Mouse (Mus musculus) left cerebral cortex, adult 18-20 months (tissue): ENCODE measurements around the gene 2810459M11Rik. TPM values are rescaled to one million over a fixed set of nuclear protein-coding genes. Genes with fewer than 3 reads are reported as not detected.
A peak's percentile ranks its signal among the peaks of the same experiment; 100 is the strongest.

Experiments used
- DNase-seq, 2 experiments: peaks; one replicate each; pipeline ENCODE4 v3.0.0; 2021 to 2022; ENCODE audit warnings: low spot score in 2 of 2, mixed read lengths in 1 of 2
- total RNA-seq, 2 experiments: library from RNA; stranded (reverse); gene quantifications; 2 replicates each; pipeline ENCODE4 v1.2.3; 2021

Gene 2810459M11Rik
- total RNA-seq, 2 experiments from 2014 or later: 10.8 to 10.9 TPM

DNA sequence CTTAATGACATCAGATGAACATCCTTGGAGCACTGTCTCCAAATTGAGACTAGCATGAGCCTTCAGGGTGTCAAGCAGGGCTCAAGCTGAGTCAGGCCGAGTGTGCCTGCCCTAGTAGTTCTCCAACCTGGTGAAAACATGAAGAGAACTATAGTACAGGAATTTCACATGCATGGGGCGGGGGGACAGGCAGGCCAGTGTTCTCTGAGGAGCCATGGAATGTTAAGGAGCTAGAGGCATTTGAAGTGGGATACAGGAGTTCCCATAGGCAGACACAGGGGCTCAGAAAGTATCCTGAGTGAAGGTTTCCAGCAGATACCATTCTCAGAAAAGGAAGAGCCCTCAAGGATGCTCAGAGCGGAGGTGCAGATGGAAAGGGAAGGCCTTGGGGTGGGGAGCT is 3.1 kb downstream of the 2810459M11Rik start:
- DNase-seq: no peak

DNA sequence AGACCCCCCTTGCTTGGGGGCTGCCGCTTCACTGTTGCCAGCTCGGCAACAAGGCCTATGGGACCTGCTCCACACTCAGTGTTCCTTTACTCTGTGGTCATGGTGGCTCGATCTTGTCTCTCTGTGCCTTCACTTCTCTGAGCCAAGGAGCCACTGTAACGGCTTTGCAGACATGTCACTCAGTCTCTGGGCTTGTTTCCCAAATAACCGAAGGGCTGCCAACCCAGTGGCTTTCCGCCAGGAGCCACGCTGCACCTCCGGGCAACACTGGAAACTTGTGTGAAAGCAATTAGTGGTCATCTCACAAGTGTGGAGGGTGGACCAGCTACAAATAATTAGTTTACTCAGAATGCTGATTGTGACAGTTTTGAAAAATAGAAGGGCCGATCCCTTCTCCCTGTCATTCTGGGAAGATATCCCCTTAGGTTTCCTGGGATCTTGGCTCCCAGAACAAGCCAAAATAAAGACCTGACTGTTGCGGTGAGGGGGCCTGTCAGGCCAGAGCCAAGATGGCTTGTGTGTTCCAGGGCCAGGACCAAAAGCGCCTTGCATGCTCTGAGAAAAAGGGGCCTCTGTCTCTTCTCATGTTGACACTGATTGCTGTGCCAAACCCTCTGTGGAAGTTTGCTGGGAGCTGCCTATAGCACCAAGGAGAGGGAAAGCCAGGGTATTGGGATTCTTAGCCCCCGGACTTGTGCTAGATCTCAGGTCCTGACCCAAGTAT is 7.7 kb downstream of the 2810459M11Rik start:
- peak; percentile 42 to 50 for DNase-seq

DNA sequence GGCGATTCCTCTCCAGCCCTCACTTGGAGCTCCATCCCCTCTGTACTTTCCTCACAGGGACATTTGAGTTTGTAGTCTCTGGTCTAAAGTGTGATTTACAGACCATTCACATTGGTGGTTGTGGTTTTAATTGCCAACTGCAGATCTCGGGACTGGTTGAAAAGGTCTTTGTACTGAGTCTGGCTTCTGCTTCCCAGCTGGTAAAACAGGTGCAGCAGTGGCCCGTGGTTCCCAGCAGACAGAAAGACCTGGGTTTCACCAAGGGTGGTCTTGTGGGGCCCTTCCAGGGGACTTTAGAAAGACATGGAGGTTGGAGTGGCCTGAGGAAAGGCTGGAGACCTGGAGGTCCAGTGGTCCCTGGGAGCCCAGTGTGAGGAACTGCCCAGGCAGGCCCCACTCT is 9.3 kb downstream of the 2810459M11Rik start:
- DNase-seq: no peak

DNA sequence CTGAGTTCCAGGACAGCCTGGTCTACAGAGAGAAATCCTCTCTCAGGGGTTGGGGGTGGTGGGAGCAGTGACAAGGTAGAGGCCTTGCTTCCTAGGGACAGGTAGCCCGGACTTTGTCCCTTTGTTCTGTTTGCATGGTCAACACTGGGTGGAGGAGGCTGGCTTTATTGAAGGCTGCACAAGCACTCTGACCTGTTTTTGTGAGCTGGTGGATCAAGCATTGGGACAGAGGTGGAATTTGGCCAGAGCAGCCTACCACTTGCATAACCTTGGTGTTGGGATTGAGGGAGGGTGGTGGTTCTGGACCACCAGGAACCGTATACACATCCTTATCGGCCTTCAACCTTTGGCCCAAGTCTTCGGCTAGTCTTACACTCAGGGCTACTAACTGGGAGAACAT is 10.6 kb downstream of the 2810459M11Rik start:
- no peak for DNase-seq

DNA sequence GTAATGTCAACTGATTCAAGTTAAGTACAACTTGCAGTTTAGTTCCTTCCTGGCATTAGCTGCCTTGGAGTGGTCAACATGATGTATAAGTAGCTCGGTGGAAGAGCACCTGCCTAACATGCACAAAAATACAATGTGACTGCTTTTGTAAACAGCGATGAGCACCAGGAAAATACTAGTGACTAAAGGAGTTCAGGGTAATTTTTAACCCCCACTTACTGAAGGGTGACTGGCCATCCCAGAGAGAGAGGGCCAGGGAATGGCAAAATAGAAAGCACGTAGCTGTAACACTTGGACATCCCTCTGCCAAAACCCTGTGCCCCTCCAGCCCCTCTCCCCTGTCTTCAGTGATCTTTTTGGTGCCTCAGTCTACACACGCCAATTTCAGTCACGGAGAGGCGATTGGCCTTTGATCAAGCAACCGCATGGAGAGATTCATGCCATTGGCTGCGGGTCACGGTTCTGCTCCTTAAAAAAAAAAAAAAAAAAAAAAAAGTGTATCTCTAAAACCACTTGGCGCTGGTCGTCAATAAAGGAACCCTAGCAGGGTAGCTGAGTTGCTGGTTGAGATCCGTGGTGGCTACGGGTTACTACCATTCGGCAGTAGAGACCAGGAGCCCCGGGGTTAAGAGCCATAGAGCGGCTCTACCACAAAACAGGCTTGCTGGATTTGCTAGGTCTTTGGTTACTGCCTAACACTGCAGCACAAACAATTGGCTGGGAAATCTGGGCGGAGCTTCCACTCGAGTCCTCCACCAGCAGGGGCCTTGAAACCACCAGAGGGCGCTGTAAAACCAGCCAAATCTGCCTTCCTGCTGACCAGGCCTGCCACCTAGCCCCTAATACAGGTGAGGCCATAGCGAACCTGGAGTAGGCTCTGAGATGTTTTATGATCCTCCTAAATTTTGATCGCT is 13.4 kb downstream of the 2810459M11Rik start:
- peak; percentile 95 to 97 for DNase-seq

DNA sequence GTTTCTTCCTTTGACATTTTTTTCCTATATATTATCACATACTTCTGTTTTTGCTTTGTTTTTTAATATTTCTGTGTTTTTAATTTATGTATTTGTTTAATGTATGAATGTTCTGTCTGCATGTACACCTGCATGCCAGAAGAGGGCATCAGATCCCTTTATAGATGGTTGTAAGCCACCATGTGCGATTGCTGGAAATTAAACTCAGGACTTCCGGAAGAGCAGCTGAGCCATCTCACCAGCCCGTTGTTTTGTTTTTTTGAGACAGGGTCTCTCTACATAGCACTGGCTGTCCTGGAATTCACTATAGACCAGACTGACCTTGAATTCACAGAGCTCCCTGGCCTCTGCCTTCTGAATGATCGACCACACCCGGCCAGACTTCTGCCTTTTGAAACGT is 16.9 kb downstream of the 2810459M11Rik start:
- DNase-seq: no peak

DNA sequence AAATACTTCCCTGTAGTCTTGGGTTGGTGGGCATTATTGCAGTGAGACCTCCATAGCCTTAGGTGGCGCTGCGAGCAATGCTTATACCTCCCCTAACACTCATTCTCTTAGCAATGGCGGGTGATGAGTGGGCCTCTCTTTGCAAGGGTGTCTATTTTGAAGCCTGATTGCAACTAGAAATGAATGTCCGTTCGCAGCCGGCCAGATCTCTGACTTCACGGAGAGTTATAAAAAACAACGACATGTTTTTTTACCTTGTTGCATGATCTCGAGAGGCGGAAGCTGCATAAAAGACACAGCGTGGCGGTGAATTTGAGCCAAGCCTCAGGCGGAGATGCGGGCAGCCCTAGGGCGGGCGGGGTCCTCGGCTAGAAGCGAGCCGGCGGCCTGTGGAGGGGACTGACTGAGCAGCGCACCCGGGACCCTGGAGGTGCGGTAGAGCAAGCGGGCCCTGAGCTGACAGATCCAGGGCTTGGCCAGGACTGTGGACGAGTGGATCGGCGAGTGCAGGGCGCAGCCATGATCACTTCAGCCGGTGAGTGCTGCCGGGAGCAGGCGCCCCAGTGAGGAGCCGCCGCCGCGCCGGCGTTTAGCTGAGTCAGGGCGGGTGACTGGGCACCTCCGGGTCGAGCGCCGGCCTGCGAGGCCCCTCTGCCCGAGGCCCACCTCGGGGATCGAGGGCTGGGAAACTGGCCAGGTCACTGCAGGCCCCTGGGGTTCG is 18.8 kb downstream of the 2810459M11Rik start, which contains the start of gene Psmd1:
Psmd1 (plus strand) TSS at position 117 of the 721 bp plus-strand sequence.
- peak; percentile 86 to 90 for DNase-seq

DNA sequence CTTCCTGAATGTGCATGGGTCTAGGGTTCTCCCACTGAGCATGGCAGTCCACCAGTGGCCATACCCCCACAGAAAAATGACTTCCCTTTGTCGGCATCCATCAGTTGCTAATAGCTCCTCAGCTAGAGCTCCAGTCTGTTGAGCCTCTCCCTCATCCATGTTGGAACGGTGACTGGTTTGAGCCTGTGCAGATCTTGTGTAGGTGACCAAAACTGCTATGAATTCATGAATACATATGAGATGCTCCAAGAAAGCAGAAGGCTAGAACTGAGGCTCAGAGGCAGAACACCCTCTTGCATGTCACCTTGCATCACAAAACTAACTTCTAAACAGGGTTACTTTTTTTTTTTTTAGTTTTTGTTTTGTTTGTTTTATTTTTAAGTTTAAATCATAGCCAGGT is 30.9 kb downstream of the 2810459M11Rik start:
- no peak for DNase-seq

DNA sequence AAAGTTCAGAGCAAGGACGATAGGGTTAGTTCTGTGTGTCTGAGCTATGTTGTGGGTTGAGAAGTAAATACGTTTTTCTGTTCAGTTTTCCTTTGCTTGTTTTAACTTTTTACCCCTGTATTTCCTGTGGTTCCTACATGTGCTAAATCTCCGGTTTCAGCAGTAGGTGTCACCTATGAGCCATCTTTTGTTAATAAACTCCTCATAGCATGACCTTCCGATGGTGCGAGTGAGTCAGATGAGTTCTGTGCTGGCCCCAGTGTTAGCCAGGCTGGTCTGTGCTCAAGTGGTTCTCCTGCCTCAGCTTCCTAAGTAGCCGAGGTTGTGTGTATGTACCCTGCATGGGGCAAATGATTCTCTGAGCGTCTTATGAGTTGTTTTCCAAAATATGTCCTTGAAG is 48.8 kb downstream of the 2810459M11Rik start:
- no peak for DNase-seq

DNA sequence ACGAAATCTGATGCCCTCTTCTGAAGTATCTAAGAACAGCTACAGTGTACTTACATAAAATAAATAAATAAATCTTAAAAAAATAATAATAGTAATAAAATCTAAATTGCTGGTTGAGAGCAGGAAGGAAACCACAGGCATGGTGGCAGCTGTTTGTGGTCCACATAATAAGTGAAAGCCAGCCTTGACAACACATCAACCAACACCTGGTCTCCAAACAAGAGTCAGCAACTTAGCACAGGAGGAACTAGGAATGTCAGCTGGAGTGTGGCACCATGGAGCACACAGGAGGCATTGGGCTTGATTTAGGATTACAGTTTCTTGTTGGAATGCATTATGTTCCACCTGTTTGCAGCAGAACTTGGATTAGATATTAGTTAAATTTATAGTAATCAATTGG is 59.4 kb downstream of the 2810459M11Rik start:
- DNase-seq: no peak

Other genes with a start within 250 kb of the 2810459M11Rik start
- gene Itm2c, start 151.6 kb upstream of the 2810459M11Rik start, total RNA-seq: 100 to 1,000 TPM; 731 to 809 TPM
- 1 to 10 TPM; 5.2 to 7.7 TPM for gene 4933407L21Rik, start 117.4 kb upstream of the 2810459M11Rik start, total RNA-seq
- under 1 TPM; 0.09 to 0.14 TPM for gene Gpr55, start 84.9 kb upstream of the 2810459M11Rik start, total RNA-seq
- under 1 TPM; 0.37 to 0.79 TPM for gene Spata3, start 29.0 kb upstream of the 2810459M11Rik start, total RNA-seq
- gene Psmd1, start 18.5 kb downstream of the 2810459M11Rik start, total RNA-seq: 100 to 1,000 TPM; 114 to 115 TPM
- gene Htr2b, start 66.1 kb downstream of the 2810459M11Rik start, total RNA-seq: not detected
- gene Gm21972, start 87.8 kb downstream of the 2810459M11Rik start, total RNA-seq: 10 to 100 TPM in 1 of 2 experiments, 1 to 10 TPM in 1; 9.8 to 10.3 TPM
- gene Armc9, start 108.9 kb downstream of the 2810459M11Rik start, total RNA-seq: 10 to 100 TPM; 32.2 to 36.4 TPM